Mouse (Mus musculus): ENCODE measurements around the gene Commd6. TPM values are rescaled to one million over a fixed set of nuclear protein-coding genes. Genes with fewer than 3 reads are reported as not detected.

Gene Commd6
- total RNA-seq (2021): 10 to 100 TPM; 54.5 to 59.7 TPM
- long read RNA-seq, experiment 1, partial matches to known transcripts: 2 of 8 reads
- long read RNA-seq, experiment 1, other reads (novel, unspliced or antisense): 3 of 8 reads
- long read RNA-seq, experiment 2, full-length matches to known transcripts: 5 of 9 reads
- long read RNA-seq, experiment 2, partial matches to known transcripts: 0 of 9 reads
- long read RNA-seq, experiment 2, other reads (novel, unspliced or antisense): 4 of 9 reads

DNA sequence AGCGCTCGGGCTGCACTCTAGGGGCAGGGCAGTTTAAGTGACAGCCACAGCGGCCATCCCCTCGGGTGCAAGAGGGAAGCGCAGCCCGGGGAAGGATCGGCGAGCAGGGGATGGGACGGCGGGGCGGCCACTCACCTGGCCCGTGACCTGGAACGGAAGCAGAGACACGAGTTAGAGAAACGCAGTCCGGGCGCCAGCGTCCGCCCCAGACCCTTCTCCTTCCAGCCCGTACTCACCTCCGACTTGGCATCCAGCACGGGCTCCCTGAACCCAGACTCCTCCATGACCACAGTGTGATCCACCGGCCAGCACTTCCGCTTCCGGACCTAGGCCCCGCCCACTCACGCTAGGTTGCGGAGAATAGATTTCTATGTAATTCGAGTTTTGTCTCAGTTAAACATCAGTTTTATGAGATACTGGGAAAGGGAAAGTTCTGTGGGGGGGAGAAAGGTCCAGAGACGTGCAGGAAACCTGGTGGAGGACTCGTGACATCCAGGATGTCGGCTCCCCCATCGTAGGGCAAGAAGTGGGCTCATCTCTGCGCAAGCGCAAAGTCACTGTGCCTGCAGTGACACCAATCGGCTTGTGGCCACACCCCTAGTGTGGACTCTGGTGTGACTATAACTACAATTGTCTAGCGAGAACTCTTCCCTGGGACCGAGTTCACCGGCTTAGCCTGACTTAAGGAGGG lies at the start of gene Commd6:
Commd6 (minus strand) TSS at position 534 of the 691 bp plus-strand sequence.
- intact Hi-C loops (cut with DNase I): no loop called here
- peak within 1 kb of the TSS; percentile 88 for H3K27ac ChIP-seq
- no peak; the same call in 1 of the 2 replicates for TF ChIP-seq CTCF (IDR thresholded peaks at IDR 0.05)

GRCm38 (mm10) chr14:101688406-101688805 lies 47.9 kb upstream of the Commd6 start:
- intact Hi-C loops (cut with DNase I): no loop called here

More for the DNA sequence above, at the start of gene Commd6:
- peak within 1 kb of the TSS; percentile 93 for H3K4me3 ChIP-seq
- peak; percentile 84 to 88 for DNase-seq (ENCODE audit: extremely low spot score in 1 of 2, low spot score in 2 of 2)

GRCm38 (mm10) chr14:101687696-101688095 lies 47.2 kb upstream of the Commd6 start:
- no peak for DNase-seq (ENCODE audit: extremely low spot score in 1 of 2, low spot score in 2 of 2)
- TF ChIP-seq CTCF (IDR thresholded peaks at IDR 0.05): no peak
- no peak overlapping the region for H3K4me3 ChIP-seq
- intact Hi-C loops (cut with DNase I): no loop called here
- no peak overlapping the region for H3K27ac ChIP-seq

More at GRCm38 (mm10) chr14:101688406-101688805, 47.9 kb upstream of the Commd6 start:
- no peak for DNase-seq (ENCODE audit: extremely low spot score in 1 of 2, low spot score in 2 of 2)
- no peak for TF ChIP-seq CTCF (IDR thresholded peaks at IDR 0.05)
- Histone ChIP-seq H3K4me3 (no peak overlapping the region), H3K27ac (no peak overlapping the region)

- no peak for DNase-seq (ENCODE audit: extremely low spot score in 1 of 2, low spot score in 2 of 2)
- intact Hi-C loops (cut with DNase I): no loop called here
- Histone ChIP-seq H3K4me3 (no peak overlapping the region), H3K27ac (no peak overlapping the region)
- TF ChIP-seq CTCF (IDR thresholded peaks at IDR 0.05): no peak
These were observed 31.7 kb upstream of the Commd6 start for GRCm38 (mm10) chr14:101672226-101672625.

DNA sequence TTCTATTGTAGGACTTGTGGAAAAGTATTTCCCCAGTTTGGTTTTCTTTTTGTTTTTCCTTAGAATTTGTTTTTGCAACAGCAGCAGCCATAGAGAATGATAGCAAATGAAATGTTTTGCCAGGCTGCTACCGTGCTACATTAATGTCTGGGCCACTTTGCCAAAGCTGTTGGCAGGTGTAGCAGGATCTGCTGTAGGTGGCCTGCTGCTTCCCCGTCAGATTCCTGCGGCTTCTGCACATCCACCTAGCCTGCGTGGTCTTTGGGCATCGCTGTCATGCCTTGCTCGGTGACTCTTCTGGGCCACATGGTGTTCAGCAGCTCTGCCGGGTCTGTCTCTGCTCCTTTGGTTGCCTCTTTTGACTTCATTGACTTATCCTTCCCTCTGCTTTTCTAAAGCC lies 28.1 kb upstream of the Commd6 start:
- H3K27ac ChIP-seq: no peak overlapping the region
- no peak for DNase-seq (ENCODE audit: extremely low spot score in 1 of 2, low spot score in 2 of 2)
- no peak for TF ChIP-seq CTCF (IDR thresholded peaks at IDR 0.05)
- intact Hi-C loops (cut with DNase I): no loop called here
- no peak overlapping the region for H3K4me3 ChIP-seq

GRCm38 (mm10) chr14:101666536-101666935 lies 26.1 kb upstream of the Commd6 start:
- Histone ChIP-seq H3K4me3 (no peak overlapping the region), H3K27ac (no peak overlapping the region)
- no peak for DNase-seq (ENCODE audit: extremely low spot score in 1 of 2, low spot score in 2 of 2)
- TF ChIP-seq CTCF (IDR thresholded peaks at IDR 0.05): peak; percentile 21
- intact Hi-C loops (cut with DNase I): no loop called here

DNA sequence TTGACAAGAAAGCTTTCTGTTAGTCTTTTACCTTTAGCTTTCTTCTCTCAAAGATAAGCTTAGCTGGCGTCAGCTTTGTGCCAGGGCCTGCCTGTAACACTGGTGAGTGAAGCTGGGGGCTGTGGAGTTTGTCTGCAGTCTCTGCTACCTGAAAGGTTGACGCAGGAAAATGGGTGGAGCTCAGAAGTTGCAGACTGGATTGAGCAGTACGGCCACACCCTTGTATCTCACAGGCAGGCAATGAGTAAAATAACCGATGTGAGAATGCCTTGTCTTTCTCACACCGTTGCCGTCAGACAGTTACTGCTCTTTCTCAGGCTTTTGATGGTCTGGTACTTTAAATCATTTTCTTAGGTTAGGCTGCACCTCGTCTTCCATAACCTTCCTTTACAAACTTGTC lies 25.6 kb upstream of the Commd6 start:
- H3K4me3 ChIP-seq: no peak overlapping the region
- intact Hi-C loops (cut with DNase I): no loop called here
- TF ChIP-seq CTCF (IDR thresholded peaks at IDR 0.05): no peak
- no peak for DNase-seq (ENCODE audit: extremely low spot score in 1 of 2, low spot score in 2 of 2)
- H3K27ac ChIP-seq: no peak overlapping the region

- TF ChIP-seq CTCF (IDR thresholded peaks at IDR 0.05): no peak
- H3K27ac ChIP-seq: no peak overlapping the region
- intact Hi-C loops (cut with DNase I): no loop called here
- DNase-seq (ENCODE audit: extremely low spot score in 1 of 2, low spot score in 2 of 2): no peak
- H3K4me3 ChIP-seq: no peak overlapping the region
These were observed 23.8 kb upstream of the Commd6 start for GRCm38 (mm10) chr14:101664274-101664673.

GRCm38 (mm10) chr14:101661654-101662412 lies 21.3 kb upstream of the Commd6 start:
- TF ChIP-seq CTCF (IDR thresholded peaks at IDR 0.05): no peak
- no peak overlapping the region for H3K27ac ChIP-seq
- no peak for DNase-seq (ENCODE audit: extremely low spot score in 1 of 2, low spot score in 2 of 2)
- H3K4me3 ChIP-seq: no peak overlapping the region
- intact Hi-C loops (cut with DNase I): no loop called here

- intact Hi-C loops (cut with DNase I): no loop called here
- H3K4me3 ChIP-seq: no peak overlapping the region
- no peak for DNase-seq (ENCODE audit: extremely low spot score in 1 of 2, low spot score in 2 of 2)
- H3K27ac ChIP-seq: no peak overlapping the region
- TF ChIP-seq CTCF (IDR thresholded peaks at IDR 0.05): no peak
These were observed 15.8 kb upstream of the Commd6 start for GRCm38 (mm10) chr14:101656307-101656706.

DNA sequence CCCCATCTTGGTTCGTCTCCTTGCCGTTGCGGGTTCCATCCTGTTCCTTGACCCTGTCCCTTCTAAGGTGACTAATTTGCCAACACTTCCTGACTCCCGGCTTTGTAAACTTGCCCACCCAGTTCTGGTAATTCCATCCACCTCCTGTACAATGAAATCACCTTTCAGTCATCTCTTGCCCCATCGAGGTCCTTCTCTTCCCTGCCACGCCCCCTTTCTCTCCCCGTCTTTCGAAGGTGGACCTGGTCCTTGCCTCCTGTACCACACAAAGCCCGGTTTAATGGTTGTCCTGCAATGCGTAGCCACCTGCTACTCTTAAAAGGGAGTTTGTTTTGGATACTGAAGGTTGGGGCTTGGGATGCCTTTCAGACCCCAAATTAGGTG lies 14.0 kb upstream of the Commd6 start:
- intact Hi-C loops (cut with DNase I): loop anchor here (5.0 kb wide), 2 partner anchors 137 to 197 kb away; no protein-coding TSS in a partner anchor
- peak overlapping the region; percentile 99; the same call in 1 of the 2 replicates for H3K27ac ChIP-seq

More for the DNA sequence above, 14.0 kb upstream of the Commd6 start:
- peak overlapping the region; percentile 94 for H3K4me3 ChIP-seq
- TF ChIP-seq CTCF (IDR thresholded peaks at IDR 0.05): no peak
- no peak for DNase-seq (ENCODE audit: extremely low spot score in 1 of 2, low spot score in 2 of 2)
